Mouse (Mus musculus): ENCODE data around the gene Nop53. TPM values are rescaled to one million over a fixed set of nuclear protein-coding genes. Genes with fewer than 3 reads are reported as not detected.

Nop53 gene
- polyA plus RNA-seq, 1 experiment from 2014 or later, result 122 TPM

- Histone ChIP-seq H3K4me3 (no peak overlapping the region), H3K27ac (ENCODE audit: poor library complexity, severe bottlenecking) (no peak overlapping the region), H3K9ac (no peak overlapping the region), H3K27me3 (replicated peaks) (no peaks in the 10 kb centered on the region), H3K9me3 (replicated peaks) (no peaks in the 10 kb centered on the region), H3K4me2 (no peak overlapping the region), H3K4me1 (replicated peaks) (no peaks in the 10 kb centered on the region), H3K36me3 (no peaks in the 10 kb centered on the region)
- ATAC-seq (ENCODE audit: insufficient number of reproducible peaks, low FRiP score), result no peak
- WGBS, result 77% methylated on average over 9 of the region's 9 CpGs
Observed at GRCm38 (mm10) chr7:15901366-15902048, 44.4 kb downstream of the Nop53 start.

- Histone ChIP-seq H3K4me2 (no peak overlapping the region), H3K9me3 (replicated peaks) (no peaks in the 10 kb centered on the region), H3K4me1 (replicated peaks) (no peaks in the 10 kb centered on the region), H3K9ac (no peak overlapping the region), H3K27ac (ENCODE audit: poor library complexity, severe bottlenecking) (no peak overlapping the region), H3K27me3 (replicated peaks) (no peaks in the 10 kb centered on the region), H3K36me3 (no peaks in the 10 kb centered on the region), H3K4me3 (no peak overlapping the region)
- ATAC-seq (ENCODE audit: insufficient number of reproducible peaks, low FRiP score), result no peak
- WGBS, result 69% methylated on average over 1 of the region's 1 CpGs
Observed at GRCm38 (mm10) chr7:15894251-15894650, 51.6 kb downstream of the Nop53 start.

Other genes starting within 250 kb of the Nop53 start
- not detected in 2 replicates for gene Obox5, start 195.9 kb downstream of the Nop53 start, polyA plus RNA-seq (2016; fragmentation: Nextera tagmentation; extraction: Ambion mirVana)
- gene Obox6, start 106.4 kb downstream of the Nop53 start, polyA plus RNA-seq (2016; fragmentation: Nextera tagmentation; extraction: Ambion mirVana), result not detected in 2 replicates
- gene Crx, start 66.1 kb downstream of the Nop53 start, polyA plus RNA-seq (2016; fragmentation: Nextera tagmentation; extraction: Ambion mirVana), result not detected in 2 replicates
- gene Crxos, start 63.5 kb downstream of the Nop53 start, polyA plus RNA-seq (2016; fragmentation: Nextera tagmentation; extraction: Ambion mirVana), result not detected in 2 replicates
- gene Selenow, start 23.7 kb downstream of the Nop53 start, polyA plus RNA-seq (2016; fragmentation: Nextera tagmentation; extraction: Ambion mirVana), result 759 and 790 TPM in 2 replicates
- gene Ehd2, start 21.5 kb upstream of the Nop53 start, polyA plus RNA-seq (2016; fragmentation: Nextera tagmentation; extraction: Ambion mirVana), result 35.2 and 37.9 TPM in 2 replicates
- 5.9 and 6.4 TPM in 2 replicates for gene Bicra, start 101.8 kb upstream of the Nop53 start, polyA plus RNA-seq (2016; fragmentation: Nextera tagmentation; extraction: Ambion mirVana)
- 0.05 TPM in 1 of 2 replicates, not detected in the other for gene Zfp541, start 115.7 kb upstream of the Nop53 start, polyA plus RNA-seq (2016; fragmentation: Nextera tagmentation; extraction: Ambion mirVana)
- 144 and 159 TPM in 2 replicates for gene Napa, start 152.4 kb upstream of the Nop53 start, polyA plus RNA-seq (2016; fragmentation: Nextera tagmentation; extraction: Ambion mirVana)
- gene Kptn, start 173.8 kb upstream of the Nop53 start, polyA plus RNA-seq (2016; fragmentation: Nextera tagmentation; extraction: Ambion mirVana), result 29.4 and 31.0 TPM in 2 replicates
- gene Slc8a2, start 183.8 kb upstream of the Nop53 start, polyA plus RNA-seq (2016; fragmentation: Nextera tagmentation; extraction: Ambion mirVana), result 0.28 and 0.30 TPM in 2 replicates
- gene Meis3, start 229.0 kb upstream of the Nop53 start, polyA plus RNA-seq (2016; fragmentation: Nextera tagmentation; extraction: Ambion mirVana), result 18.2 and 21.5 TPM in 2 replicates